Mouse (Mus musculus) small intestine, adult 2 months (tissue): ENCODE measurements around the gene Gm21721.
"Not testable (repeated sequence)": the region's sequence is repeated elsewhere in the genome, so short reads cannot be mapped to it uniquely, and the experiment has no call there.

Source experiments
- CTCF ChIP-seq: fragments of 200-500 bp; IDR thresholded peaks from 2 replicates; pipeline ENCODE4 v1.5.1; 2012; ENCODE audit warnings: low read depth, mild to moderate bottlenecking, control low read depth, inconsistent platforms, low read length, moderate library complexity, mixed read lengths; ENCODE audit not compliant: insufficient replicate concordance, insufficient read length; ENCODE audit errors: extremely low read depth
- POLR2A ChIP-seq: fragments of 200-500 bp; IDR thresholded peaks from 2 replicates; pipeline ENCODE4 v1.6.1; 2012; ENCODE audit warnings: low read depth, mild to moderate bottlenecking, control low read depth, inconsistent platforms, low read length, moderate library complexity

DNA sequence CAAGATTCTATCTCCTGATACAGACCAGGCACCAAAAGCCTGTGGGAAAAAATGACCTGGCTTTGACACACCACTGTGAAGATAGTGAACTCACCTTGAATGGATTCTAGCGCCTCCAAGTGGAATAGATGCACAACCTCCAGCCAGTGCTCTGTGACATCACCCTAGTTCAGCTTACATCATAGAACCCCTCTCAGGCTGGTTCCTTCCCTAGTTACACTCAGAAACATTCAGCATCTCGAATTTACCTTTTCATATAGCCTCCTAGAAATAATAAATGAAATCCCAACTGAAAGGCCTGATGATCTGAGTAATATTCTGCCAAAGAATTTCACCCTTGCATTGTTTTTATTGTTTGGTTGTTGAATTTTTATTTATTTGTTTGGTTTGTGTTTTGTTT, at the start of gene Gm21721:
- TF ChIP-seq POLR2A, CTCF: not testable (repeated sequence)
